Comparison of ENCODE assay signal across 15 mouse cellular contexts in genomic region chr1:134342781-134343310, GRCm38 (mm10). TPM values are rescaled to one million over a fixed set of nuclear protein-coding genes. Genes with fewer than 3 reads are reported as not detected.
A peak's percentile ranks its signal among the peaks of the same experiment; 100 is the strongest.
DNase-seq lines count a peak whose midpoint lies in the region; ATAC-seq and TF ChIP-seq lines count a peak whose summit lies in the region.
"Had no signal": no experiment of that assay in that cellular context is flagged by ENCODE, and none has a peak within 500 bp of the region (broad histone marks: within the 10 kb centered on the region; RNA-seq: fewer than 3 reads in every experiment).

No protein-coding gene starts in this region.

- H3K4me2 ChIP-seq in forebrain, postnatal 0 days (ENCODE audit: low read depth) = peak overlapping the region; percentile 74
- H3K4me2 ChIP-seq in embryonic facial prominence, embryonic 15.5 days (replicated peaks) = no peak overlapping the region
- H3K4me2 ChIP-seq in midbrain, postnatal 0 days (ENCODE audit: low read depth, low read length, poor library complexity, severe bottlenecking) = peak overlapping the region; percentile 78

- 68% methylated on average over 8 of the region's 8 CpGs for WGBS in forebrain, postnatal 0 days
- WGBS in forebrain, embryonic 10.5 days = 78% methylated on average over 8 of the region's 8 CpGs
- 67% methylated on average over 8 of the region's 8 CpGs for WGBS in embryonic facial prominence, embryonic 15.5 days
- WGBS in midbrain, postnatal 0 days = 69% methylated on average over 8 of the region's 8 CpGs

- H3K4me3 ChIP-seq in forebrain, postnatal 0 days (ENCODE audit: low read depth, low read length) = peak overlapping the region; percentile 54; the same call in 1 of the 2 replicates
- no peak overlapping the region for H3K4me3 ChIP-seq in forebrain, embryonic 10.5 days
- H3K4me3 ChIP-seq in embryonic facial prominence, embryonic 15.5 days (replicated peaks) = no peak overlapping the region
- H3K4me3 ChIP-seq in midbrain, postnatal 0 days (ENCODE audit: low read depth, low read length) = peak overlapping the region; percentile 66

- no peak for DNase-seq in forebrain, postnatal 0 days
- no peak for DNase-seq in forebrain, embryonic 10.5 days (ENCODE audit: extremely low spot score, low spot score)
- peak; percentile 6 for DNase-seq in kidney, postnatal 10 days
- DNase-seq in kidney, adult 8-10 months = no peak
- DNase-seq in midbrain, postnatal 0 days (ENCODE audit: low spot score) = no peak
- no peak for DNase-seq in lung, postnatal 36 days
- DNase-seq: adrenal gland, postnatal 25 days; kidney, adult 9 months; layer of hippocampus, adult 9-11 months had no signal

- no peak overlapping the region for H3K27ac ChIP-seq in forebrain, postnatal 0 days (ENCODE audit: low read depth, low read length)
- H3K27ac ChIP-seq in forebrain, embryonic 10.5 days = no peak overlapping the region
- H3K27ac ChIP-seq in embryonic facial prominence, embryonic 15.5 days (replicated peaks) = peak overlapping the region; percentile 19; the same call in 1 of the 2 replicates
- no peak overlapping the region for H3K27ac ChIP-seq in midbrain, postnatal 0 days (ENCODE audit: low read depth, low read length)
- H3K27ac ChIP-seq: limb, embryonic 12.5 days had no signal

- ATAC-seq in forebrain, postnatal 0 days = no peak
- no peak for ATAC-seq in embryonic facial prominence, embryonic 15.5 days (ENCODE audit: insufficient number of reproducible peaks, low FRiP score, low TSS enrichment, low read depth)
- no peak for ATAC-seq in midbrain, postnatal 0 days (ENCODE audit: low FRiP score)

- peaks cover 11% of the 10 kb centered on the region for H3K36me3 ChIP-seq in forebrain, postnatal 0 days (ENCODE audit: insufficient read depth)
- H3K36me3 ChIP-seq in forebrain, embryonic 10.5 days (replicated peaks) = peaks cover 22% of the 10 kb centered on the region
- H3K36me3 ChIP-seq in embryonic facial prominence, embryonic 15.5 days = peaks cover 23% of the 10 kb centered on the region
- peaks cover 14% of the 10 kb centered on the region for H3K36me3 ChIP-seq in midbrain, postnatal 0 days (ENCODE audit: insufficient read depth, low read length)

- no peaks in the 10 kb centered on the region for H3K4me1 ChIP-seq in forebrain, postnatal 0 days (ENCODE audit: insufficient read depth)
- peaks cover 16% of the 10 kb centered on the region for H3K4me1 ChIP-seq in forebrain, embryonic 10.5 days
- H3K4me1 ChIP-seq in embryonic facial prominence, embryonic 15.5 days = peaks cover 18% of the 10 kb centered on the region
- no peaks in the 10 kb centered on the region for H3K4me1 ChIP-seq in midbrain, postnatal 0 days (ENCODE audit: insufficient read depth, low read length)

- no peaks in the 10 kb centered on the region for H3K9me3 ChIP-seq in forebrain, postnatal 0 days (ENCODE audit: low read length)
- no peaks in the 10 kb centered on the region for H3K9me3 ChIP-seq in forebrain, embryonic 10.5 days
- no peaks in the 10 kb centered on the region for H3K9me3 ChIP-seq in embryonic facial prominence, embryonic 15.5 days (replicated peaks)
- H3K9me3 ChIP-seq in midbrain, postnatal 0 days (ENCODE audit: low read length) = no peaks in the 10 kb centered on the region
- H3K9me3 ChIP-seq: limb, embryonic 12.5 days had no signal

- peak overlapping the region; percentile 35; the same call in 1 of the 2 replicates for H3K9ac ChIP-seq in forebrain, postnatal 0 days
- H3K9ac ChIP-seq in embryonic facial prominence, embryonic 15.5 days = no peak overlapping the region
- peak overlapping the region; percentile 87; the same call in 1 of the 2 replicates for H3K9ac ChIP-seq in midbrain, postnatal 0 days (replicated peaks; ENCODE audit: low read length, poor library complexity, severe bottlenecking)
- H3K9ac ChIP-seq: limb, embryonic 12.5 days had no signal

- TF ChIP-seq CTCF in forebrain, postnatal 0 days (IDR thresholded peaks at IDR 0.05; ENCODE audit: low read depth) = no peak
- no peak for TF ChIP-seq CTCF in midbrain, postnatal 0 days (IDR thresholded peaks at IDR 0.05)

- H3K27me3 ChIP-seq in forebrain, postnatal 0 days (ENCODE audit: insufficient read depth, low read length) = no peaks in the 10 kb centered on the region
- peaks cover 15% of the 10 kb centered on the region for H3K27me3 ChIP-seq in forebrain, embryonic 10.5 days (ENCODE audit: poor library complexity, severe bottlenecking)
- no peaks in the 10 kb centered on the region for H3K27me3 ChIP-seq in embryonic facial prominence, embryonic 15.5 days
- H3K27me3 ChIP-seq in midbrain, postnatal 0 days (ENCODE audit: insufficient read depth, low read length) = no peaks in the 10 kb centered on the region
- H3K27me3 ChIP-seq: CH12.LX; limb, embryonic 12.5 days had no signal

RNA-seq across cellular contexts. Expression of gene Ppfia4, which starts 10.1 kb away (rescaled TPM):
- 26.9 and 31.9 TPM in 2 replicates for total RNA-seq in forebrain, postnatal 0 days (2014; rRNA removed)
- 12.7 and 17.5 TPM in 2 replicates for polyA plus RNA-seq in forebrain, postnatal 0 days (2015; fragmentation: Nextera tagmentation; extraction: Ambion mirVana)
- 1.6 and 2.1 TPM in 2 replicates for polyA plus RNA-seq in forebrain, embryonic 10.5 days (2016; fragmentation: Nextera tagmentation; extraction: Ambion mirVana)
- polyA plus RNA-seq in embryonic facial prominence, embryonic 15.5 days (2015; fragmentation: Nextera tagmentation; extraction: Ambion mirVana) = 11.6 and 12.2 TPM in 2 replicates
- 42.0 and 43.3 TPM in 2 replicates for total RNA-seq in midbrain, postnatal 0 days (2014; rRNA removed)
- 28.7 and 29.1 TPM in 2 replicates for polyA plus RNA-seq in midbrain, postnatal 0 days (2015; fragmentation: Nextera tagmentation; extraction: Ambion mirVana)

RNA-seq across cellular contexts. Expression of gene Tmem183a, which starts 18.9 kb away (rescaled TPM):
- 177 and 184 TPM in 2 replicates for total RNA-seq in forebrain, postnatal 0 days (2014; rRNA removed)
- 103 and 123 TPM in 2 replicates for polyA plus RNA-seq in forebrain, postnatal 0 days (2015; fragmentation: Nextera tagmentation; extraction: Ambion mirVana)
- polyA plus RNA-seq in forebrain, embryonic 10.5 days (2016; fragmentation: Nextera tagmentation; extraction: Ambion mirVana) = 134 and 136 TPM in 2 replicates
- 70.3 and 82.6 TPM in 2 replicates for polyA plus RNA-seq in embryonic facial prominence, embryonic 15.5 days (2015; fragmentation: Nextera tagmentation; extraction: Ambion mirVana)
- 245 and 286 TPM in 2 replicates for total RNA-seq in midbrain, postnatal 0 days (2014; rRNA removed)
- 120 and 125 TPM in 2 replicates for polyA plus RNA-seq in midbrain, postnatal 0 days (2015; fragmentation: Nextera tagmentation; extraction: Ambion mirVana)

RNA-seq across cellular contexts. Expression of gene 4933406M09Rik, which starts 42.9 kb away (rescaled TPM):
- total RNA-seq in forebrain, postnatal 0 days (2014; rRNA removed) = not detected in 2 replicates
- polyA plus RNA-seq in forebrain, postnatal 0 days (2015; fragmentation: Nextera tagmentation; extraction: Ambion mirVana) = not detected in 2 replicates
- polyA plus RNA-seq in forebrain, embryonic 10.5 days (2016; fragmentation: Nextera tagmentation; extraction: Ambion mirVana) = not detected in 2 replicates
- polyA plus RNA-seq in embryonic facial prominence, embryonic 15.5 days (2015; fragmentation: Nextera tagmentation; extraction: Ambion mirVana) = not detected in 2 replicates
- not detected in 2 replicates for total RNA-seq in midbrain, postnatal 0 days (2014; rRNA removed)
- not detected in 2 replicates for polyA plus RNA-seq in midbrain, postnatal 0 days (2015; fragmentation: Nextera tagmentation; extraction: Ambion mirVana)
- total RNA-seq: adrenal gland, postnatal 25 days; CH12.LX had no signal
- polyA plus RNA-seq: gonadal fat pad, adult 2 months; limb, embryonic 12.5 days; thymus, postnatal 0 days had no signal

RNA-seq across cellular contexts. Expression of gene Myog, which starts 53.1 kb away (rescaled TPM):
- total RNA-seq in forebrain, postnatal 0 days (2014; rRNA removed) = 0.08 and 0.29 TPM in 2 replicates
- 0.19 and 0.28 TPM in 2 replicates for polyA plus RNA-seq in forebrain, postnatal 0 days (2015; fragmentation: Nextera tagmentation; extraction: Ambion mirVana)
- not detected in 2 replicates for polyA plus RNA-seq in forebrain, embryonic 10.5 days (2016; fragmentation: Nextera tagmentation; extraction: Ambion mirVana)
- 186 and 239 TPM in 2 replicates for polyA plus RNA-seq in embryonic facial prominence, embryonic 15.5 days (2015; fragmentation: Nextera tagmentation; extraction: Ambion mirVana)
- 0.11 and 0.19 TPM in 2 replicates for total RNA-seq in midbrain, postnatal 0 days (2014; rRNA removed)
- not detected in 2 replicates for polyA plus RNA-seq in midbrain, postnatal 0 days (2015; fragmentation: Nextera tagmentation; extraction: Ambion mirVana)
- total RNA-seq: adrenal gland, postnatal 25 days; CH12.LX had no signal
- polyA plus RNA-seq: gonadal fat pad, adult 2 months; lung, postnatal 0 days had no signal

Comparison
In these comparisons a context has a peak if more than half of its experiments do, and no peak if none do; other contexts are left out.
1. H3K4me3 ChIP-seq: peak in forebrain, postnatal 0 days (single experiment) and midbrain, postnatal 0 days (single experiment); none in forebrain, embryonic 10.5 days (single experiment) and embryonic facial prominence, embryonic 15.5 days (single experiment).